Comparison of ENCODE assay signal across 18 mouse cellular contexts in genomic region chr9:13909604-13910003, GRCm38 (mm10).
"Had no signal": no experiment of that assay in that cellular context is flagged by ENCODE, and none has a peak within 500 bp of the region (broad histone marks: within the 10 kb centered on the region; RNA-seq: fewer than 3 reads in every experiment).

No protein-coding gene starts in this region.

- H3K4me2 ChIP-seq: limb, embryonic 13.5 days; liver, embryonic 12.5 days; liver, embryonic 15.5 days; midbrain, embryonic 13.5 days; stomach, embryonic 15.5 days had no signal

- H3K9ac ChIP-seq: limb, embryonic 13.5 days; liver, embryonic 12.5 days; liver, embryonic 15.5 days; midbrain, embryonic 13.5 days; stomach, embryonic 15.5 days had no signal

- DNase-seq: layer of hippocampus, adult 9-11 months; liver; lung, adult 18-20 months; lung, postnatal 14 days; right cerebral cortex, postnatal 4 days; spleen, adult 18-20 months; thymus, adult 2 months; thymus, postnatal 14 days; thymus, postnatal 4 days had no signal

- H3K4me1 ChIP-seq: liver, embryonic 12.5 days; liver, embryonic 15.5 days; midbrain, embryonic 13.5 days; stomach, embryonic 15.5 days had no signal

- H3K9me3 ChIP-seq: limb, embryonic 10.5 days; limb, embryonic 13.5 days; liver, embryonic 12.5 days; liver, embryonic 15.5 days; midbrain, embryonic 13.5 days; stomach, embryonic 15.5 days had no signal

- H3K27me3 ChIP-seq: limb, embryonic 13.5 days; liver, embryonic 12.5 days; liver, embryonic 15.5 days; midbrain, embryonic 13.5 days; stomach, embryonic 15.5 days had no signal

- H3K27ac ChIP-seq: kidney, postnatal 0 days; layer of hippocampus, adult 2 months; limb, embryonic 10.5 days; limb, embryonic 13.5 days; liver, embryonic 12.5 days; liver, embryonic 15.5 days; macrophage; midbrain, embryonic 13.5 days; stomach, embryonic 15.5 days had no signal

- H3K4me3 ChIP-seq: layer of hippocampus, adult 2 months; limb, embryonic 10.5 days; limb, embryonic 13.5 days; liver, embryonic 12.5 days; liver, embryonic 15.5 days; midbrain, embryonic 13.5 days; stomach, embryonic 15.5 days had no signal

- H3K36me3 ChIP-seq: limb, embryonic 10.5 days; limb, embryonic 13.5 days; liver, embryonic 12.5 days; liver, embryonic 15.5 days; midbrain, embryonic 13.5 days; stomach, embryonic 15.5 days had no signal

- ATAC-seq: liver, embryonic 12.5 days; midbrain, embryonic 13.5 days had no signal
